Mouse (Mus musculus) layer of hippocampus, postnatal 36 days (tissue): ENCODE measurements at regions not wholly inside any gene's neighbourhood (a gene's known extent, or its start where the extent isn't known, plus 50 kb on each side); places are given as distances from the start of the nearest gene placed in this dataset.

Source experiments
- DNase-seq, 2 experiments: peaks; one replicate each; pipeline ENCODE4 v3.0.0; 2022

- peak in 1 of 2 experiments; percentile 3 for DNase-seq
These were observed 629.0 kb upstream of the Cdh10 start for GRCm38 (mm10) chr15:18189622-18190308.

- DNase-seq: no peak
These were observed 628.3 kb upstream of the Cdh10 start for GRCm38 (mm10) chr15:18190490-18190889.

GRCm38 (mm10) chr15:18211102-18211501, 607.6 kb upstream of the Cdh10 start:
- DNase-seq: no peak

- DNase-seq: no peak
These were observed 598.8 kb upstream of the Cdh10 start for GRCm38 (mm10) chr15:18219913-18220312.
